Comparison of ENCODE assay signal across 12 mouse cellular contexts in the genomic region with DNA sequence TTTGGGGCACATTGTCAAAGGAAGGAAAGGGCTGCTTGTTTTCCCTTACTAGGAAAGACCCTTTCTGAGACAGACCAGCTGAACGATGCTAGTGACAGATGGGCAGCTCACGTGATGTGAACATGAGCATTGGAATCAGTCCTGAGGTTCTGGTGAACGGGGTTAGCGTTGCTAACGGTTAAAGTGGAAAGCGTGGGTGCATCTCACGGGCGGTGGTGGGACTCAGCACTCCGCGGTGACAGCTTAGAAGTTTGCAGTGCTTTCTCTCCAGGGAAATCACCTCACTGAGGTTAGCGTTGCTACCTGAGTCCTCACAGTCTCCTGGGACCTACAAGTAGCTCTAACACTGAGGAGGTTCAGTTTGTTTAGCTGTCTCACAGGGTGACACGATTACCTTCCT. TPM values are rescaled to one million over a fixed set of nuclear protein-coding genes. Genes with fewer than 3 reads are reported as not detected.
DNase-seq lines count a peak whose midpoint lies in the region; ATAC-seq and TF ChIP-seq lines count a peak whose summit lies in the region.
"Had no signal": no experiment of that assay in that cellular context is flagged by ENCODE, and none has a peak within 500 bp of the region (broad histone marks: within the 10 kb centered on the region; RNA-seq: fewer than 3 reads in every experiment).

No protein-coding gene starts in this region.

- peak; percentile 73 for DNase-seq in A20 (ENCODE audit: low read depth, low spot score)
- peak; percentile 67 for DNase-seq in forebrain, postnatal 0 days
- peak; percentile 33 to 45 for DNase-seq in left cerebral cortex, adult 2 months (ENCODE audit: extremely low spot score in 1 of 2, low spot score in 2 of 2)
- no peak for DNase-seq in c-Kit-positive CD71-positive TER-119-positive erythroid progenitor cells, embryonic 14.5 days (ENCODE audit: low spot score)
- no peak for DNase-seq in adrenal gland, adult (ENCODE audit: inconsistent age in 2 of 2, low spot score in 1 of 2)
- DNase-seq in embryo, embryonic 9.5 days (ENCODE audit: extremely low spot score), result no peak
- DNase-seq: kidney, postnatal 14 days; midbrain, embryonic 14.5 days had no signal

- H3K9me3 ChIP-seq in forebrain, postnatal 0 days (ENCODE audit: low read length), result no peaks in the 10 kb centered on the region
- H3K9me3 ChIP-seq: heart, embryonic 15.5 days had no signal

- TF ChIP-seq CTCF in forebrain, postnatal 0 days (IDR thresholded peaks at IDR 0.05; ENCODE audit: low read depth), result no peak
- TF ChIP-seq CTCF in left cerebral cortex, adult 2 months (IDR thresholded peaks at IDR 0.05), result no peak

- peak; percentile 57 for ATAC-seq in CD4-positive, CD25-positive, alpha-beta regulatory T cell, adult 4 months
- peak; percentile 76 for ATAC-seq in forebrain, postnatal 0 days
- ATAC-seq: Patski had no signal

- no peak overlapping the region for H3K27ac ChIP-seq in forebrain, postnatal 0 days (ENCODE audit: low read depth, low read length)
- H3K27ac ChIP-seq in left cerebral cortex, adult 2 months, result no peak overlapping the region
- H3K27ac ChIP-seq: heart, embryonic 15.5 days; liver, embryonic 14.5 days had no signal

- intact Hi-C loops in left cerebral cortex, adult 2 months (cut with DNase I), result no loop called here

- H3K4me1 ChIP-seq in forebrain, postnatal 0 days (ENCODE audit: insufficient read depth), result peaks cover 9% of the 10 kb centered on the region

- 55% methylated on average over 12 of the region's 12 CpGs for WGBS in forebrain, postnatal 0 days

- H3K4me2 ChIP-seq in forebrain, postnatal 0 days (ENCODE audit: low read depth), result no peak overlapping the region
- H3K4me2 ChIP-seq: heart, embryonic 15.5 days had no signal

- no peaks in the 10 kb centered on the region for H3K27me3 ChIP-seq in forebrain, postnatal 0 days (ENCODE audit: insufficient read depth, low read length)
- H3K27me3 ChIP-seq: heart, embryonic 15.5 days; Patski had no signal

- H3K36me3 ChIP-seq in forebrain, postnatal 0 days (ENCODE audit: insufficient read depth), result peaks cover 7% of the 10 kb centered on the region; the same call in 1 of the 2 replicates

- no peak overlapping the region for H3K4me3 ChIP-seq in forebrain, postnatal 0 days (ENCODE audit: low read depth, low read length)
- H3K4me3 ChIP-seq in left cerebral cortex, adult 2 months, result no peak overlapping the region
- H3K4me3 ChIP-seq: heart, embryonic 15.5 days had no signal

- no peak overlapping the region for H3K9ac ChIP-seq in forebrain, postnatal 0 days
- H3K9ac ChIP-seq: heart, embryonic 15.5 days; liver, embryonic 14.5 days had no signal

RNA-seq across cellular contexts. Expression of a gene that starts 45.5 kb away (rescaled TPM):
- 10 to 100 TPM; 15.5 to 22.3 TPM for polyA plus RNA-seq in CD4-positive, CD25-positive, alpha-beta regulatory T cell, adult 4 months (2017; shearing (Covaris generic))
- 26.0 and 28.5 TPM in 2 replicates for total RNA-seq in forebrain, postnatal 0 days (2014; rRNA removed)
- polyA plus RNA-seq in forebrain, postnatal 0 days (2015; fragmentation: Nextera tagmentation; extraction: Ambion mirVana), result 8.6 and 12.8 TPM in 2 replicates
- 10 to 100 TPM; 36.6 to 37.0 TPM for total RNA-seq in left cerebral cortex, adult 2 months (2021)

RNA-seq across cellular contexts. Expression of a gene that starts 45.6 kb away (rescaled TPM):
- 10 to 100 TPM; 29.1 to 33.3 TPM for polyA plus RNA-seq in CD4-positive, CD25-positive, alpha-beta regulatory T cell, adult 4 months (2017; shearing (Covaris generic))
- 21.8 and 22.3 TPM in 2 replicates for total RNA-seq in forebrain, postnatal 0 days (2014; rRNA removed)
- 45.9 and 47.3 TPM in 2 replicates for polyA plus RNA-seq in forebrain, postnatal 0 days (2015; fragmentation: Nextera tagmentation; extraction: Ambion mirVana)
- total RNA-seq in left cerebral cortex, adult 2 months (2021), result 10 to 100 TPM; 23.8 to 25.0 TPM

Comparison
In these comparisons a context has a peak if more than half of its experiments do, and no peak if none do; other contexts are left out.
1. DNase-seq: peak in A20 (single experiment), forebrain, postnatal 0 days (single experiment) and left cerebral cortex, adult 2 months (2 of 2); none in c-Kit-positive CD71-positive TER-119-positive erythroid progenitor cells, embryonic 14.5 days (single experiment), adrenal gland, adult (0 of 2) and embryo, embryonic 9.5 days (single experiment).